Mouse (Mus musculus) lung, adult 2 months (tissue): ENCODE measurements around the gene Sh3bp1.

Experiments
- CTCF ChIP-seq: fragments of 200-500 bp; IDR thresholded peaks from 2 replicates; pipeline ENCODE4 v1.5.1; 2011; ENCODE audit warnings: mild to moderate bottlenecking, low read length, control low read depth; ENCODE audit not compliant: insufficient read depth
- POLR2A ChIP-seq: fragments of 200-500 bp; IDR thresholded peaks from 2 replicates; pipeline ENCODE4 v1.6.1; 2011; ENCODE audit warnings: low read depth, mild to moderate bottlenecking, control low read depth, low read length, borderline replicate concordance; ENCODE audit errors: extremely low read depth

GRCm38 (mm10) chr15:78875537-78875936, 24.0 kb upstream of the Sh3bp1 start:
- TF ChIP-seq CTCF = no peak
- no peak for TF ChIP-seq POLR2A
